Mouse (Mus musculus) heart, embryonic 13.5 days (tissue): ENCODE measurements around the gene Hectd4. TPM values are rescaled to one million over a fixed set of nuclear protein-coding genes. Genes with fewer than 3 reads are reported as not detected.
"Not testable (repeated sequence)": the region's sequence is repeated elsewhere in the genome, so short reads cannot be mapped to it uniquely, and the experiment has no call there.

Source experiments
- ATAC-seq: fragments of 200-750 bp; cut with Nextera tagmentation; 2 replicates; pipeline ENCODE4 v1.8.0; 2017; ENCODE audit warnings: moderate TSS enrichment; ENCODE audit not compliant: insufficient number of reproducible peaks, low FRiP score, low TSS enrichment; ENCODE audit errors: extremely low read depth
- H3K27ac ChIP-seq: fragments of 300-500 bp; sonication (generic); replicated peaks from 2 replicates; pipeline ENCODE4 v1.5.1; 2015; ENCODE audit warnings: moderate library complexity, mild to moderate bottlenecking, inconsistent platforms
- H3K27me3 ChIP-seq: fragments of 300-500 bp; sonication (generic); replicated peaks from 2 replicates; pipeline ENCODE4 v1.6.1; 2015; ENCODE audit warnings: mild to moderate bottlenecking, inconsistent platforms
- H3K36me3 ChIP-seq: fragments of 300-500 bp; sonication (generic); 2 replicates; pipeline ENCODE4 v1.6.1; 2015; ENCODE audit warnings: mild to moderate bottlenecking, inconsistent platforms
- H3K4me1 ChIP-seq: fragments of 300-500 bp; sonication (generic); 2 replicates; pipeline ENCODE4 v1.6.1; 2015; ENCODE audit warnings: inconsistent platforms
- H3K4me2 ChIP-seq: fragments of 300-500 bp; sonication (generic); 2 replicates; pipeline ENCODE4 v1.6.1; 2015; ENCODE audit warnings: inconsistent platforms, mild to moderate bottlenecking, moderate library complexity
- H3K4me3 ChIP-seq: fragments of 300-500 bp; sonication (generic); 2 replicates; pipeline ENCODE4 v1.5.1; 2015; ENCODE audit warnings: moderate library complexity, mild to moderate bottlenecking, inconsistent platforms
- H3K9ac ChIP-seq: fragments of 300-500 bp; sonication (generic); 2 replicates; pipeline ENCODE4 v1.6.1; 2015; ENCODE audit warnings: inconsistent platforms, mild to moderate bottlenecking, moderate library complexity
- H3K9me3 ChIP-seq: fragments of 300-500 bp; sonication (generic); 2 replicates; pipeline ENCODE4 v1.6.1; 2016; ENCODE audit warnings: inconsistent platforms
- WGBS: fragments of 180-500 bp; shearing (Covaris S2); methylation state at CpG from one replicate; pipeline ENCODE4 v1.1.7; 2015; ENCODE audit warnings: mixed read lengths; 5-methylcytosine and 5-hydroxymethylcytosine counted together
- polyA plus RNA-seq: library from polyadenylated mRNA; unstranded; fragments of >200 nt; fragmentation: Nextera tagmentation; extraction: Ambion mirVana; gene quantifications from 2 replicates; pipeline ENCODE4 v1.2.1, GENCODE M21; 2015

Gene Hectd4
- polyA plus RNA-seq, 1 experiment from 2014 or later, result 2.8 TPM

- ATAC-seq, result no peak
- Histone ChIP-seq H3K9me3 (no peaks in the 10 kb centered on the region), H3K4me3 (no peak overlapping the region), H3K4me1 (peaks cover 11% of the 10 kb centered on the region; the same call in 1 of the 2 replicates), H3K36me3 (peaks cover 97% of the 10 kb centered on the region), H3K27ac (no peak overlapping the region), H3K9ac (no peak overlapping the region), H3K4me2 (no peak overlapping the region), H3K27me3 (no peaks in the 10 kb centered on the region)
- WGBS, result 77% methylated on average over 16 of the region's 16 CpGs
Measured at GRCm38 (mm10) chr5:121366449-121367225, 146.6 kb downstream of the Hectd4 start.

GRCm38 (mm10) chr5:121367255-121367654 is 147.2 kb downstream of the Hectd4 start:
- H3K36me3 ChIP-seq, result peaks cover 97% of the 10 kb centered on the region
- no peak overlapping the region for H3K4me2 ChIP-seq
- ATAC-seq, result no peak
- no peaks in the 10 kb centered on the region for H3K27me3 ChIP-seq
- H3K27ac ChIP-seq, result no peak overlapping the region
- 73% methylated on average over 4 of the region's 4 CpGs for WGBS
- no peaks in the 10 kb centered on the region for H3K9me3 ChIP-seq
- H3K9ac ChIP-seq, result no peak overlapping the region
- peaks cover 11% of the 10 kb centered on the region; the same call in 1 of the 2 replicates for H3K4me1 ChIP-seq
- H3K4me3 ChIP-seq, result no peak overlapping the region

- Histone ChIP-seq H3K27ac (no peak overlapping the region), H3K36me3 (peaks cover 94% of the 10 kb centered on the region), H3K9ac (no peak overlapping the region), H3K4me3 (no peak overlapping the region), H3K9me3 (no peaks in the 10 kb centered on the region), H3K4me1 (peaks cover 5% of the 10 kb centered on the region; the same call in 1 of the 2 replicates), H3K4me2 (no peak overlapping the region), H3K27me3 (no peaks in the 10 kb centered on the region)
- ATAC-seq, result no peak
- 90% methylated on average over 6 of the region's 6 CpGs for WGBS
Measured at GRCm38 (mm10) chr5:121371712-121372111, 151.7 kb downstream of the Hectd4 start.

GRCm38 (mm10) chr5:121374790-121375189 is 154.8 kb downstream of the Hectd4 start:
- Histone ChIP-seq H3K36me3 (peaks cover 95% of the 10 kb centered on the region), H3K27me3 (no peaks in the 10 kb centered on the region), H3K4me3 (no peak overlapping the region), H3K9ac (no peak overlapping the region), H3K4me2 (no peak overlapping the region), H3K27ac (no peak overlapping the region), H3K4me1 (no peaks in the 10 kb centered on the region), H3K9me3 (no peaks in the 10 kb centered on the region)
- WGBS, result 87% methylated on average over 3 of the region's 3 CpGs
- ATAC-seq, result no peak

GRCm38 (mm10) chr5:121376972-121377371 is 157.0 kb downstream of the Hectd4 start:
- WGBS, result 66% methylated on average over 5 of the region's 5 CpGs
- not testable (repeated sequence) for H3K27ac ChIP-seq, ATAC-seq, H3K4me3 ChIP-seq, H3K4me2 ChIP-seq, H3K9me3 ChIP-seq, H3K27me3 ChIP-seq, H3K9ac ChIP-seq, H3K4me1 ChIP-seq
- peaks cover 97% of the 10 kb centered on the region for H3K36me3 ChIP-seq

GRCm38 (mm10) chr5:121378678-121379256 is 158.7 kb downstream of the Hectd4 start:
- Histone ChIP-seq H3K27ac (no peak overlapping the region), H3K36me3 (peaks cover 95% of the 10 kb centered on the region), H3K9me3 (peaks cover 4% of the 10 kb centered on the region; the same call in 1 of the 2 replicates), H3K27me3 (no peaks in the 10 kb centered on the region), H3K4me3 (no peak overlapping the region), H3K4me2 (no peak overlapping the region), H3K9ac (no peak overlapping the region), H3K4me1 (peaks cover 12% of the 10 kb centered on the region)
- no peak for ATAC-seq
- WGBS, result 85% methylated on average over 13 of the region's 13 CpGs

- no peak overlapping the region for H3K27ac ChIP-seq
- no peak overlapping the region for H3K4me3 ChIP-seq
- no peaks in the 10 kb centered on the region for H3K27me3 ChIP-seq
- H3K36me3 ChIP-seq, result peaks cover 78% of the 10 kb centered on the region
- 92% methylated on average over 2 of the region's 2 CpGs for WGBS
- no peak for ATAC-seq
- H3K9me3 ChIP-seq, result peaks cover 4% of the 10 kb centered on the region; the same call in 1 of the 2 replicates
- H3K9ac ChIP-seq, result no peak overlapping the region
- H3K4me2 ChIP-seq, result no peak overlapping the region
- peaks cover 22% of the 10 kb centered on the region for H3K4me1 ChIP-seq
Measured at GRCm38 (mm10) chr5:121380692-121381091, 160.7 kb downstream of the Hectd4 start.

- Histone ChIP-seq H3K9me3 (peaks cover 4% of the 10 kb centered on the region; the same call in 1 of the 2 replicates), H3K27me3 (no peaks in the 10 kb centered on the region), H3K4me1 (peaks cover 39% of the 10 kb centered on the region), H3K9ac (peak overlapping the region; percentile 92), H3K27ac (peak overlapping the region; percentile 95), H3K4me3 (peak overlapping the region; percentile 79), H3K36me3 (peaks cover 45% of the 10 kb centered on the region), H3K4me2 (peak overlapping the region; percentile 82)
- 48% methylated on average over 10 of the region's 10 CpGs for WGBS
- ATAC-seq, result no peak
Measured at GRCm38 (mm10) chr5:121383857-121384756, 164.1 kb downstream of the Hectd4 start.

GRCm38 (mm10) chr5:121384757-121385460 is 164.9 kb downstream of the Hectd4 start:
- H3K36me3 ChIP-seq, result peaks cover 37% of the 10 kb centered on the region
- 1% methylated on average over 44 of the region's 47 CpGs for WGBS
- H3K4me1 ChIP-seq, result peaks cover 39% of the 10 kb centered on the region
- H3K9me3 ChIP-seq, result peaks cover 4% of the 10 kb centered on the region; the same call in 1 of the 2 replicates
- peak overlapping the region; percentile 82 for H3K4me2 ChIP-seq
- ATAC-seq, result peak; percentile 76
- peak overlapping the region; percentile 95 for H3K27ac ChIP-seq
- H3K4me3 ChIP-seq, result peak overlapping the region; percentile 79
- no peaks in the 10 kb centered on the region for H3K27me3 ChIP-seq
- peak overlapping the region; percentile 92 for H3K9ac ChIP-seq

GRCm38 (mm10) chr5:121385461-121386119 is 165.6 kb downstream of the Hectd4 start, which contains the start of gene Trafd1:
Trafd1 (minus strand) TSS chr5:121385632.
- peak within 1 kb of the TSS; percentile 79 for H3K4me3 ChIP-seq
- H3K27me3 ChIP-seq, result no peaks in the 10 kb centered on the region
- peaks cover 39% of the 10 kb centered on the region for H3K4me1 ChIP-seq
- peaks cover 30% of the 10 kb centered on the region for H3K36me3 ChIP-seq
- ATAC-seq, result peak; percentile 83
- H3K9ac ChIP-seq, result peak within 1 kb of the TSS; percentile 92
- H3K9me3 ChIP-seq, result peaks cover 4% of the 10 kb centered on the region; the same call in 1 of the 2 replicates
- peak within 1 kb of the TSS; percentile 82 for H3K4me2 ChIP-seq
- H3K27ac ChIP-seq, result peak within 1 kb of the TSS; percentile 95
- under 1% methylated on average over 44 of the region's 45 CpGs for WGBS
